Mouse (Mus musculus) c-Kit-positive CD71-positive TER-119-negative erythroid progenitor cells, embryonic 14.5 days (primary cell): ENCODE measurements around the gene Adssl1.
A peak's percentile ranks its signal among the peaks of the same experiment; 100 is the strongest.

Experiments used
- DNase-seq: peaks from one replicate; pipeline ENCODE4 v3.0.0-alpha.2; 2013; ENCODE audit warnings: low read depth

Adssl1 gene

GRCm38 (mm10) chr12:112592985-112593734 is 26.7 kb upstream of the Adssl1 start:
- DNase-seq = no peak

GRCm38 (mm10) chr12:112593951-112594915 is 25.6 kb upstream of the Adssl1 start:
- no peak for DNase-seq

GRCm38 (mm10) chr12:112594989-112595388 is 24.9 kb upstream of the Adssl1 start:
- no peak for DNase-seq

DNA sequence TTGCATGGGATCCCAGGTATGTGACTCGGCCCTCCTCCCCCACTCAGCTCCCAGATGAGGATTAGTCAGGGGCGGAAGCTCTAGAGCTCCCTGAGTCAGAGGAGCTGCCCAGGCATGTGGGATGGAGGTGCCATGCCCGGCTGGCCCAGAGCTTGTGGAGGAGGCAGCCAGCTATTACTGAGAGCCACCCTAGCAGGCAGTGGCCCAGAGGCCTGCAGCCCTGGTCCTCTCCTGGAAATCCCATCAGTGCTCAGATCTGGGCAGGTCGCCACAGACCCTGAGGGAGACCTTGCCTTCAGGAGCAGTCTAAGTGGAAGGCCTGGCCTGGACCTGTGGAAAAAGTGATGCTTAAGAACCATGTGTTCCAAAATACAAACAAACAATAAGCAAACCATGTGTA is 24.2 kb upstream of the Adssl1 start:
- DNase-seq = no peak

- no peak for DNase-seq
Observed at GRCm38 (mm10) chr12:112596454-112596853, 23.4 kb upstream of the Adssl1 start.

DNA sequence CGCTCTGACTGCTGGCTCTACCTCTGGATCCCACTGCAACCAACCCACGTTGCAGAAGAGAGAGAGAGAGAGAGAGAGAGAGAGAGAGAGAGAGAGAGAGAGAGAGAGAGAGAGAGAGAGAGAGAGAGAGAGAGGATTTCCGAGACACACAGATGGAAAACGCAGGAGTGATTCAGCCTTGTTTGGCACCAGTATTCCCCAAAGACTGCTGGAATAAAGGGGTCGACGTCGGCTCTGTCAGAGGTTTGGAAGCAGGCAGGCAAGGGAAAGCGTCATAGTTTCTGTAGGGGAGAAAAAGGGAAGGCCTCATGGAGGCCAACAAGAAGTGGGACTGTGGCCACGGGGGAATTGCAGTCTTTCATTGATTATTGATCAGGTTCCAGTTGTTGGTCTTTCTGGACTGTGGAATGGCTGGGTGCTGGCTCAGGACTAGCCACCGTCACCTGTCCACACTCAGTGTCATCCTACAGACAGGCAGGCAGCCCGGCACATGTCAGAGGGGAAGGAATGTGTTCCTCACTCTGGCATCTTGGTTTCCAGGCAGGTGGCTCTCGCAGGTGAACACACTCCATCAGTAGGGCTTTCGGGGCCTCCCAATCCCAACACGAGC is 22.8 kb upstream of the Adssl1 start:
- DNase-seq = no peak

DNA sequence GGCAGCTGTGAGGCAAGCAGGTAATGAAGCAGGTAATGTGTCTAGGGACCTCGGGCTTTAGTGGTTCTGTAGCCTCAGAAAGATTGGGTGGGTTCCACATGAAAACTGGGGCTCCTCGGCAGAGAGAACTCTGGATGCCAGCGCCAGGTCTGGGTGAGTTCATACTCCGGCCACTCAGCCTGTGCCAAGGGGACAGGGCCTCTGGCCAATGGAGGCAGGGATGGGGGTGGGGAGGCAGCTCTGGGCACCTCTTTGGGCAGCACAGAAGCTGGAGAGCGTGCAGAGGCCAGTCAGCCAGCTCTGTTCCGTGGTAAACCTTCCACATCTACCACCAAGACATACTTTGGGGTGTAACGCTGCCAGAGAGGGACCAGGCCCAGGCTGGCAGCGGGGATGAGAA is 22.2 kb upstream of the Adssl1 start:
- no peak for DNase-seq

- no peak for DNase-seq
Observed at GRCm38 (mm10) chr12:112599198-112599597, 20.6 kb upstream of the Adssl1 start.

DNA sequence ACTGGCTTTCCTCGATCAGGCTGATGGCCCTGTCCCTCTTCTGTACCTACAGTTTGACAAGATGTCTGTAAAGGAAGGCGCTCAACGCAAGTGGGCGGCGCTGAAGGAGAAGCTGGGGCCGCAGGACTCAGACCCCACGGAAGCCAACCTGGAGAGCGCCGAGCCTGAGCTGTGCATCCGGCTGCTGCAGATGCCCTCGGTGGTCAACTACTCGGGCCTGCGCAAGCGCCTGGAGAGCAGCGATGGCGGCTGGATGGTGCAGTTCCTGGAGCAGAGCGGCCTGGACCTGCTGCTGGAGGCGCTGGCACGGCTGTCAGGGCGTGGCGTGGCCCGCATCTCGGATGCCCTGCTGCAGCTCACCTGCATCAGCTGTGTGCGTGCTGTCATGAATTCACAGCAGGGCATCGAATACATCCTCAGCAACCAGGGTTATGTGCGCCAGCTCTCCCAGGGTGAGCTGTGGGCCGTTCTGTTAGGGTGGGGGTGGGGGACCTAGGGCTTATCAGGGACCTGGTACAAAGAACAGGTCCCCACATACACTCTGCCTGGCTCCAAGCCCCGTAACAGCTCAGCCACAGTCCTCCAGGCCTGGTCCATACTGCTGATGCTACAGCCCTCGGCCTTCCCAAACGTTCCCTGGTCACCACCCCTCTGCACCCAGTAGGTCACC is 19.8 kb upstream of the Adssl1 start:
- DNase-seq = no peak

DNA sequence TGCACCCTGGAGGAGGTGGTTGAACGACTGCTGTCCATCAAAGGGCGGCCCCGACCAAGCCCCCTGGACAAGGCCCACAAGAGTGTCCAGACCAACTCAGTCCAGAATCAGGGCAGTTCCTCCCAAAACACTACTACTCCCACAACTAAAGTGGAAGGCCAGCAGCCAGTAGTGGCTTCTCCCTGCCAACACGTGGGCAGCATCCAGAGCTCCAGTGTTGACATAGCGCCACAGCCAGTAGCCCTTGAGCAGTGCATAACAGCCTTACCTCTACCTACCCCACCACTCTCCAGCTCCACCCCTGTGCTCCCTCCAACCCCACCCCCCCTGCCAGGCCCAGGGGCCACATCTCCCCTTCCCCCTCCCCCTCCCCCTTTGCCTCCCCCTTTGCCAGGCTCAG is 15.8 kb upstream of the Adssl1 start:
- DNase-seq = no peak

- DNase-seq = no peak
Observed at GRCm38 (mm10) chr12:112604709-112605649, 14.9 kb upstream of the Adssl1 start.

- DNase-seq = no peak
Observed at GRCm38 (mm10) chr12:112605766-112606165, 14.1 kb upstream of the Adssl1 start.

- DNase-seq = no peak
Observed at GRCm38 (mm10) chr12:112606998-112607397, 12.8 kb upstream of the Adssl1 start.

DNA sequence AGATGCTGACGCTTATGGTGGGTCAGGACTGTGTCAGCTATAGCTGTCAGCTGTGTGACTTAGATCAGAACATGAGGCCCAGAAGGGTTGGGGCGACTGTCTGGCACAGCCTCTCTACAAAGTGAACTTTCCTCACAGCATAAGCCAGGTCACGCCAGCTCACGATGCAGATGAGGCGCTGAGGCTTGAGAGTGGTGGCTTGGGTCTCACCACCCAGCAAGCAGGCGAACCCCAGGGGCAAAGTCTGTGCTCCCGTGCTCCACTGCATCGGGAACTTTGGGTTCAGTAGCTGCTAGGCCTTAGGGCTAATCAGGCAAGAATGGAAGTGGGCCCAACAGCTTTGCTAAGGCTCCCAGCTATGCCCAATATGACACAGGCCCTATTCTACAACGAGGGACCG is 10.8 kb upstream of the Adssl1 start:
- no peak for DNase-seq

GRCm38 (mm10) chr12:112616668-112617067 is 3.2 kb upstream of the Adssl1 start:
- no peak for DNase-seq

DNA sequence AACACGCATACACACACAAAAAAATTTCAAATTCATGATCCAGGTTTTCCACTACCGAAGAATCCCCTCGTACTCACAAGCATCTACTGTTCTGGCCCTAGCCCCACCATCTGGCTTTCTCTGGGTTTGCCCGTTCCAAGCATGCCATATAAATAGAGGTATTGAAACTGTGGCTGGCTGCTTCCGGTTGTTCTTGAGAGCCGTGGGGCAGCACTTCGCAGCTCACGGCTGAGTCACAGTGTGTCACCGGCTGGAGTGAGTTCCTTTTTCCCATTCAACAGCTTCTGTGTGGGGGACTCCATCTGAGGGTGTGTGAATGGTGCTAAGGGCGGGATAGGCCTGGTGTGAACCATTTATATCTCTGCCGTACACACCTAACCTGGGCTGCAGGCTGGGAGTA is 2.7 kb upstream of the Adssl1 start:
- DNase-seq = no peak

DNA sequence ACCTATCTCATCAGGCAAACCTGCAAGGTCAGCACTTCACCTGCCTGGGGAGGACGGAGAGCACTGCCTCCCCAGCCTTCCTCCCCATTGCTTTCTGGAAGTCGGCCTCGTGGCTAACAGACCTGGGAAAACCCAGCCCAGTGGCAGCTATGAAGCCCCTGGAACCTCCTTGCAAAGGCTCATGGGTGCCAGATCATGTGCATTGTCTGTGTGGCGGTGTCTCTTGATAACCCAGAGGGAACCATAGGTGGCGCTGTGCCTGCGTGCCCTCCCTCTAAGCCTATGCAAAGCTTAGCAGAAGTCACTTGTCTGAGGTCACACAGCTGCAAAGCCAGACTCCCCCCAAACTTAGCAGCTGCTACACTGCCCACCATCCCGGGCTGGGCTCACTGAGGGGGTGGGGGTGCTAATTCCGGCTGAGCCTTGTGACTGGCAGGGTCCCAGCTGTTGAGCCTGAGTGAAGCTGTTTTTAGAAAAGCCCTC is 1.9 kb upstream of the Adssl1 start:
- DNase-seq = peak; percentile 64

GRCm38 (mm10) chr12:112618981-112619685 is 712 bp upstream of the Adssl1 start:
- no peak for DNase-seq

GRCm38 (mm10) chr12:112620354-112621061 is 663 bp downstream of the Adssl1 start:
- no peak for DNase-seq

DNA sequence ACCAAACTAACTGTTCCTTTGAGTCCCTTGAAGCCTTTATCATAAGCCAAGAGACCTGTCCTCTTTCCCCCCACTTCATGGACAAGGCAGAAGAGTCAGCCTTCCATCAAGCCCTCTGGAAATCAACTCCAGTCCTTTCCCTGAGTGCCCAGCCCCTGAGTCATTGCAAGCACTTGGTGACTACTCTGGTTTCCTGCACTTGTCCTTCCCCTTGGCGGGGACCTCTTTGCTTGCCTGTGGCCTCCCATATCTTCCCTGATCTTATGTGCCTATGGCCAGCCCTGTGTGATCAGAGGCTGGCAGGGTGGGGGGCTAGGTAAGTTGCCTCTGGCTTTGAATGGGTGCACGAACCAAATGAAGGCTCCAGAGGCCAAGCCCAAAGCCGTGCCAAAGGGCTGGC is 2.1 kb downstream of the Adssl1 start:
- DNase-seq = no peak
